Mouse (Mus musculus): ENCODE results near the gene Itih4. TPM values are rescaled to one million over a fixed set of nuclear protein-coding genes. Genes with fewer than 3 reads are reported as not detected.

Gene Itih4
- total RNA-seq, 2 experiments from 2014 or later = 0.37 TPM; not detected in 1

- peak; percentile 20 to 39 for DNase-seq (ENCODE audit: low spot score in 2 of 2)
Observed at GRCm38 (mm10) chr14:30878958-30879571, 7.2 kb upstream of the Itih4 start, which contains the start of gene Mustn1. Gene Mustn1, plus strand, starts transcription at chr14:30879200.

GRCm38 (mm10) chr14:30879794-30880193, 6.5 kb upstream of the Itih4 start:
- no peak for DNase-seq (ENCODE audit: low spot score in 2 of 2)

DNA sequence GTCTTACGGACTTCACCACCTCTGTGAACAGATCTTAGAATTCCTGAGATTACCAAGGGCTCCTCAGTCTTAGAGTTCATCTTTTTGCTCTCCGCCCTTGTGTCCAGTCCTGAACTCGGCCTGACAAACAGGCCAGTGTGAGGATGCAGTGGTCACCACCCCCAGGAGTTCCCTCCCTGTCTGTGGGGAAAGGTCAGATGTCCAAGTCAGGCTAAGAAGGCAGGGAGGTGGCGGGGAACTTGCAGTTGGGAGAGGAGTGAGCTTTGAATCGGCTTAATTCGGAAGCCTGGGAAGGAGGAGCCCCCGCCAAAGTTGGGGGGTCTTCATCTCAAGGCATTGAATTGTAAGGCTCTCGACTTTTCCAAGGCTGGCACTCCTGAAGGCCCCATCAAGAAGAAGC, 6.0 kb upstream of the Itih4 start:
- DNase-seq (ENCODE audit: low spot score in 2 of 2) = no peak

DNA sequence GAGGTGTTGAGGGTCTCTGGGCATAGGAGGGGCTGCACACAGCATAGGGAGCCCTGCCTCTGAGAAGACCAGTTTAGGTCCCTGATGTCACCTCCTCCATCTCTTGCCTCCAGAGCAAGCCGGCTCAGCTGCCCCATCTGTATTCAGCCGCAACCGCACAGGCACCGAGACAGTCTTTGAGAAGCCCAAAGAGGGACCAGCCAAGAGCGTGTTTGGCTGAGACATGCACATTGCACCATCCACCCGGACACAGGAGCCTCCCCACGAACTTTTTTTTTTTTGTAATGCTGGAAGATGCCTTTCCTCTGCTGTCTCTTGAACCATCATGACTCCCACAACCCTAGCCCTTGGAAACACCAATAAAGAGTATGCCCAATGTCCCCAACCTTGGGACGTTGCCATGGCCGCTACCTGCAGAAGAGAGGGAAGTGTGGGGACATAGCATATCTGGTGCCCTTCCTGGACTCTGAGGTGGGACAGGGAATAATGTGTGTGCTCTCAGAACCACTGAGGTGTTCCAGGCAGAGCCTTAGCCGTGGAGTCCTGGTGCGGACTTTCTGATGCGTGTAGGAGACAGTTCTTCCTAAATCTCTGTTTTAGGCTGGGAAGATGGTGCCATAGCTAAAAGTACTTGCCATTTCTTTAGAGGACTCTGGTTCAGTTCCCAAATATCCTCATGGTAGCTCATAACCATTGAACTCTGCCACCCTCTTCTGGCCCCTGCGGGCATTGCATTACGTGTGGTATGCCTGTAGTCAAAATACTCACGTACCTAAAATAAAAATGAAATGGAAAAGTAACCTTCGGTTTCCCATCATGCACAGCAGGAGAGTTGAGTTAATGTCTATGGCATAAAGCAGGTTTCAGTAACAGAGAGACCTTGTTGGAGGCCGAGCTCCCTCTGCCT, 5.2 kb upstream of the Itih4 start:
- DNase-seq (ENCODE audit: low spot score in 2 of 2) = peak; percentile 60 to 66

- DNase-seq (ENCODE audit: low spot score in 2 of 2) = no peak
Observed at GRCm38 (mm10) chr14:30881718-30882108, 4.6 kb upstream of the Itih4 start.

DNA sequence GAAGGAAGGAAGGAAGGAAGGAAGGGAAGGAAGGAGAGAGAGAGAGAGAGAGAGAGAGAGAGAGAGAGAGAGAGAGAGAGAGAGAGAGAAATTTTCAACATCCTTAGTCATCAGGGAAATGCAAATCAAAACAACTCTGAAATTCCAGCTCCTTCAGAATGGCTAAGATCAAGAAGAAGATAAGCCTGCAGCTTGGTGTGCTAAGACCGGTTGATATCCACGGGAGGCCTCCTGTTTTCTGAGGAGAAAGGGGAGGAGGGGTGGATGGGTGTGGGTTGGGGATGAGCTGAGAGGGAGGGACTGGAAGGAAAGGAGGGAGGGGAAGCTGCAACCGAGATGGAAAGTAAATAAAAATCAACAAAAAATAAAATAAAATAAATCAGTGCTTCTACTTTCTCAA, 978 bp upstream of the Itih4 start:
- DNase-seq (ENCODE audit: low spot score in 2 of 2) = no peak

GRCm38 (mm10) chr14:30888271-30888732, 2.0 kb downstream of the Itih4 start:
- peak; percentile 24 to 38 for DNase-seq (ENCODE audit: low spot score in 2 of 2)

- no peak for DNase-seq (ENCODE audit: low spot score in 2 of 2)
Observed at GRCm38 (mm10) chr14:30899972-30900371, 13.7 kb downstream of the Itih4 start.

DNA sequence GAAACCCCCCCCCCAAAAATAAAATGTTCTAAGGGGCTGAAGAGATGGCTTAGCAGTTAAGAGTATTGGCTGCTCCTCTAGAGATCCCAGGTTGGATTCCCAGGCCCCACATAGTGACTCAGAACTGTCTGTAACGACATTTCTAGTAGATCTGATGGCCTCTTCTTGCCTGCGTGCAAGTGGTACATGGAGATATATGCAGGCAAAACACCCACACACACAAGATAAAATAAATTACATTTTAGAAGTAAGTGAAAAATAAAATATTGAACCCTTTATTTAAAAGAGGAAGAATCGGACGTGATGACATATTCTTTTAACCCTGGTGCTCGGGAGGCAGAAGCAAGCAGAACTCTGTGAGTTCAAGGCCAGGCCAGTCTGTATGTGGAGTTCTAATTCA, 16.4 kb downstream of the Itih4 start:
- no peak for DNase-seq (ENCODE audit: low spot score in 2 of 2)

DNA sequence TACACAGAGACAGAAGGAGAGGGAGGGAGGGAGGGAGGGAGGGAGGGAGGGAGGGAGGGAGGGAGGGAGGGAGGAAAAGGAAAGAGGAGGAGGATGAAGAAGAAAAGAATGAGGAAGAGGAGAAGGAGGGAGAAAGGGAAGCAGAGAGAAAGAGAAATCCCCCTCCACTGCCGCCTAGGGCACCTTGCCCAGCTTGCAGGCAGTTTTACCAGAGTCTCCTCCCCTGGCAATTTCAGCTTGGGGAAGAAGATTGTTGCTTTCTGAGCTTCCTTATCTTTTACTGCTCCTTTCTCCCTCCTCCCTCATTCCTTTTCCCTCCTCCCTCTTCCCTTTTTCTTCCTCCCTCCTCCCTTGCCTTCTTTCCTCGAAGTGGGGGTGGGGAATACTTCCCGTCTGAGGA, 16.8 kb downstream of the Itih4 start:
- DNase-seq (ENCODE audit: low spot score in 2 of 2) = no peak

DNA sequence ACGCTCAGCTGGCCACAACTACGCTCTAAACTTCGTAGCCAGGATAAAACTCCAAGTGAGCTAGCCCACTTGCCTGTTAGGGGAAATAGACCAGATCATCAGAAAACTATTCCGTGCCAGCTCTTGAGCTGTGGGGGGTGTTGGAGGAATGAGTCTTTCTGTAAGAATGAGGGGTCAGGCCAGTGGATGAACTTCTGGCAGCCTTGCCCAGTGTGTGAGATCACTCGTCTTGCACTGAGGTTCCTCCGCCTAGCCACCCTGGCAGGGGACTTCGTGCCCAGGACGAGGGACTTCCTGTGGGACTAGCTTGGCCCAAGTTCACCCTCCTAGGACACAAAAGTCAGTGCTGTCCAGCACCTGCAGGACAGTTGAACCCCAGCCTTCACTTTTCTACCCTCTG, 18.0 kb downstream of the Itih4 start:
- no peak for DNase-seq (ENCODE audit: low spot score in 2 of 2)

DNA sequence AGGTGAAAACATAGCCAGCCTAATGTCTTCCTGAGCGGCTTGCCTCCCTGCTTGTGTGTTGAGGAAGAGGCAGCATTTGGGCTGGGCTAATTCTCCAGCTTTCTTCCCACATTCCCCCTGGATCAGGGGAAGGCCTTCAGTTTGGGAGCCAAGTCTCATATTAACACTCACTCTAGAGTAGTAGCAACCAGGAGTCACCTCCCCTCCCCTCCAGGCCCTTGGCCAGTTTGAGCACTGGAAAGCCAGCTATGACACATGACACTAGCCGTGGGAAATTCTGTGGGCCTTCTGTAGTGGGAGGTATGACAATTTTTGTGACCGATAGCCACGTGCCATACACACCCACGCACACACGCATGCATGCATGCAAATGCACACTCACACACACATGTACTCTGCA, 19.7 kb downstream of the Itih4 start:
- no peak for DNase-seq (ENCODE audit: low spot score in 2 of 2)

DNA sequence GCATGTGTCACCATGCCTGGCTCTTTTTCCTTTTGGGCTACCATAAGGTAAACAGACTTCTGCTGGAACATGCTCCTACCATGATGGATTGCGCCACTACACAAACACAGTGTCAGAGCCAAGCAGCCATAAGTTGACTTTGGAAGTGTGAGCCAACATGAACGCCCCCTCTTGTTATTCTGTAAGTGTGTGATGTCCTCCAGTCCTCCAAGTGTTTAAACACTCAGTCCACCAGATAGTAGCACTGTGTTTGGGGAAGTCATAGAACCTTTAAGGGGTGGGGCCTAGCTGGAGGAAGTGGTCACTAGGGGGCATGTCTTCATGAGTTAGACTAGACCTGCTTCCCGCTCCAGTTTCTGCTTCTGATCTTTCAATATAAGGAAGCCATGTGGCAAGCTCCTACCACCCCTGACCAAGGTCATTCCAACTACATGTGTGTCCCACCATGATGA, 21.6 kb downstream of the Itih4 start:
- DNase-seq (ENCODE audit: low spot score in 2 of 2) = no peak

DNA sequence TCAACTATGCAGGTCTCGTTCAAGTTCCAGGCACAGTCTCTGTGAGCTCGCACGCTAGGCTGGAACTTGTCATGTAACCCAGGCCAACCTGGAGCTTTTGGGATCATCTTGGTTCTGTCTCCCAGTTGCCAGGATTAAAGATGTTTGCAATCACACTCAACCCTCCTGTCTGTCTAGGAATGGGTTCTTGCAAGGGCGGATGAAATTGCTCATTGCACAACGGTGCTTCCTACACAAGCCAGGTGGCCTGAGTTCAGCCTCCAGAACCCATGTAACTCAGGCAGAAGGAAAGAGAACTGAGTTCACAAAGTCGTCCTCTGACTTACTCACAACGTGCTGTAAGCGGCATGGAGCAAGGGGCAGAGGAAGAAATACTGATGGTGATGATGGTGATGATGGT, 24.9 kb downstream of the Itih4 start:
- no peak for DNase-seq (ENCODE audit: low spot score in 2 of 2)

DNA sequence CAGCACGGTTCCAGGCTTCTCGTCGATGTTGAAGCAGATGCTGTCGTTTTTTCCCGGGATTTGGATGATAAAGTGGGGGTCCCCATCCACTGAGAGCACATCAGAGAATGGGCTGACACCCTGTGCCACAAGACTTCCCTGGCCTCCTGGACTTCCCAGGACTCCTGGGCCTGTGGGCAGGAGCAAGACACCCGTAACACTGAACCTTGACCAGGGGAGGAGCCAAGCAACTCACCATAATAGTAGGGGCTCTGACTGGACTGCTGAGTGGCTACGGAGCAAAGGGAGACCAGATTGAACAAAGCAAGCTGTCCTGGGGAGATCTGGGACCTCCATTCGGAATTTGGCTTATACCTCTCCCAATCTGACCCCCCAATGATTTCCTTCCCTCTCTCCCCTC, 26.4 kb downstream of the Itih4 start:
- DNase-seq (ENCODE audit: low spot score in 2 of 2) = no peak

- DNase-seq (ENCODE audit: low spot score in 2 of 2) = no peak
Observed at GRCm38 (mm10) chr14:30913404-30913803, 27.1 kb downstream of the Itih4 start.

GRCm38 (mm10) chr14:30916516-30916915, 30.2 kb downstream of the Itih4 start:
- no peak for DNase-seq (ENCODE audit: low spot score in 2 of 2)

- no peak for DNase-seq (ENCODE audit: low spot score in 2 of 2)
Observed at GRCm38 (mm10) chr14:30922053-30922670, 35.9 kb downstream of the Itih4 start.

- peak; percentile 38 to 41 for DNase-seq (ENCODE audit: low spot score in 2 of 2)
Observed at GRCm38 (mm10) chr14:30923375-30924105, 37.3 kb downstream of the Itih4 start, which contains the start of gene Itih3. Gene Itih3, minus strand, starts transcription at chr14:30923760.

DNA sequence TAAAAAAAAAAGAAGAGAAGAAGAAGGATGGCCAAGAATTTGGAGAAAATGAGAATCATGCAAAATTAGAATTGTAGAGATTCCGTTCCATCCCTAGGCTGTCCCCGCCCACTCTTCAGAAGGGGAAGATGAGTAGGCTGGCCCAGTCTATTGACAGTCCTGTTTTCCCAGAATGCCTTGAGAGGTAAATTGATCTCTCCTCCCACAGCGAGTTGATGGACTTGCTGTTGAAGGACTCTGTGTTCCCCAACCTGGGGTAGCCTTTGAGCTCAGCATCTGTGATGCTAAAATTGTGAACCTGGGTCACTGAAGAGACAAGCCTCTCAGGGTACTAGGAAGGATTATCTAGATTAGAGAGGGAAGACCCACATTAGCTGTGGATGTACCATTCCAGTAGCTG, 39.2 kb downstream of the Itih4 start:
- no peak for DNase-seq (ENCODE audit: low spot score in 2 of 2)

DNA sequence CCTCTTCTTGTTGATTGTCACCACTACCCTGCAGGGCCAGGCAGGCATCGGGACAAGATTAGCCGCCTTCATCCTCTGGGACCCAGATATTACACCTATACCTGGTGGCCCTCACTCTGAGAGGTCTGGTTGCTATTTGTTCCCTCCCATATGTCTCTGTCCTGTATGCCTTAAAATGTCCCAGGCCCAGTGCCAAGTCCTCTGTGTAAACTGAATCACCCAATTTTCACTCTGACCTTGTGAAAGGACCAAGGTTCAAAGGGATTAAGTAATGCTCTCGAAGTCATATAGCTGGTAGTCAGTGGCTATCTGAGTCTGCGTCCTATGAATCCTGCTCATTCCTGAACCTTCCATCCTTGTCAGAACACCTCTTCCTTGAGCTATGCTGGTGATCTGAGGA, 44.1 kb downstream of the Itih4 start:
- DNase-seq (ENCODE audit: low spot score in 2 of 2) = no peak
